Mouse (Mus musculus): ENCODE measurements around the gene Vasp.

DNA sequence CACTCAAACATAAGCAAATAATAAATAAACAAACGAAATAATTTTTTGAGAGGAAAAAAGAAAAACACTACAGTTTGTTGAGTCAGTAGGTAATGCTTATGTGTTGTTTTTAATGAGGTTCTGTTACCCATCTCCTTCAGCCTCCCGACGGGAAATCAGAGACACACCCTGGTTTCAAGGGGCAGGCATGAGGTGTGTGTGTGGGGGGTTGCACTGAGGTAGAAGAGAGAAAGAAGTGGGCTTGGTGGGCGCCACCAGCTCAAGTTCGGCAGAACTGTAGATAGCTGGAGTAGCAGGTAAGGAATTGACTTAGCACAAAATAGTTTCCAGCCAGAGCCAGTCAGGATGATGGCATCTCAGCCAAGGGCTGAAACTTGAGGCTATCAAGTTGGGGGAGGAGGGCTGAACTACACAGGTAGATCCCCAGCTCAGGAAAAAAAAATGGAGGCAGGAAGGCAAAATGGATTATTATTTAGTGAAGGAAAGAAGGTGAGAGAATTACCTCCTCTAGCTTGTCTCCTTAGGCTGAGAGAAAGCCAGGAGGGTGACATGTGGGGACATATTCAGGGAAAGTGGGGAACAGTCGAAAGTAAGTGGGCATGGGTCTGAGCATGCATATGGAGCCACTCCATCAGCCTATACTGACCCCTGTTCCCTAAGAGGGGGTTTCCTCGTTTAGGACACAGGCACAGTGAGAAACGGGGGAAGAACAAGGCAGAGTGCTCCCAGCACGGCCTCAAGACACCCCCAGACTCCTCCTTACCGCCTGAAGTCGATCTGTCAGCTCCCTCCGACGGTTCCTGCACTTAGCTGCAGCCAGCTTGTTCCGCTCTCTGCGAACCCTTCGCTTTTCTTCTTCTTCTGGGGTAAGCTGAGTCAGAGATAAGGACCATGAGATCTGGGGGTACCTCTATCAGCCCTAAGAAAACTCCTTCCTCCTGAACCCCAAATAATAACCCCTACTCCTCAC, 34.5 kb upstream of the Vasp start:
- TF ChIP-seq CTCF (IDR thresholded peaks at IDR 0.05; ENCODE audit: low read depth), result no peak
- TF ChIP-seq EP300 (IDR thresholded peaks at IDR 0.05; ENCODE audit: low read depth), result no peak

Measured in heart, postnatal 0 days (tissue).